Mouse (Mus musculus) MEL (cell line): Measurements from ENCODE around the gene Lingo1. TPM values are rescaled to one million over a fixed set of nuclear protein-coding genes. Genes with fewer than 3 reads are reported as not detected.
A peak's percentile ranks its signal among the peaks of the same experiment; 100 is the strongest.

Experiments used
- DNase-seq: peaks from one replicate; pipeline ENCODE4 v3.0.0; 2011; ENCODE audit warnings: low read depth, low spot score
- H3K27ac ChIP-seq: 2 replicates; pipeline ENCODE4 v1.5.1; 2012; ENCODE audit warnings: low read depth, mild to moderate bottlenecking, control low read depth, low read length, moderate library complexity; ENCODE audit not compliant: control insufficient read depth
- H3K27me3 ChIP-seq, 2 experiments: fragments of 150-350 bp in 1 of 2; sonication (generic) in 1 of 2; 2 replicates each; pipeline ENCODE4 v1.6.1; 2012; ENCODE audit warnings: low read length in 2 of 2, mild to moderate bottlenecking in 2 of 2, improper control_type of control experiment in 1 of 2, moderate library complexity in 1 of 2; ENCODE audit not compliant: insufficient read depth in 2 of 2, control insufficient read depth in 1 of 2
- H3K36me3 ChIP-seq, 2 experiments: 2 replicates each; pipeline ENCODE4 v1.6.1; 2012 to 2014; ENCODE audit warnings: low read length in 2 of 2, improper control_type of control experiment in 1 of 2, inconsistent platforms in 1 of 2, mild to moderate bottlenecking in 1 of 2; ENCODE audit not compliant: insufficient read depth in 2 of 2, control insufficient read depth in 1 of 2
- H3K4me1 ChIP-seq, 2 experiments: fragments of 150-350 bp in 1 of 2; sonication (generic) in 1 of 2; 2 replicates each; pipeline ENCODE4 v1.6.1; 2012; ENCODE audit warnings: low read length in 2 of 2, improper control_type of control experiment in 1 of 2, mild to moderate bottlenecking in 1 of 2; ENCODE audit not compliant: insufficient read depth in 2 of 2, control insufficient read depth in 1 of 2
- H3K4me3 ChIP-seq, 2 experiments: fragments of 150-350 bp in 1 of 2; sonication (generic) in 1 of 2; 2 replicates each; pipeline ENCODE4 v1.5.1; 2012; ENCODE audit warnings: low read depth in 2 of 2, low read length in 2 of 2, mild to moderate bottlenecking in 2 of 2, moderate library complexity in 2 of 2, control low read depth in 1 of 2, improper control_type of control experiment in 1 of 2; ENCODE audit not compliant: control insufficient read depth in 1 of 2, insufficient read depth in 1 of 2
- H3K79me2 ChIP-seq: 2 replicates; pipeline ENCODE4 v1.6.1; 2012; ENCODE audit warnings: mild to moderate bottlenecking, low read length, moderate library complexity; ENCODE audit not compliant: control insufficient read depth, poor library complexity, insufficient read depth
- H3K9ac ChIP-seq: 2 replicates; pipeline ENCODE4 v1.6.1; 2012; ENCODE audit warnings: low read depth, mild to moderate bottlenecking, control low read depth, low read length, moderate library complexity; ENCODE audit not compliant: control insufficient read depth, poor library complexity, severe bottlenecking
- H3K9me3 ChIP-seq: fragments of 150-350 bp; sonication (generic); replicated peaks from 2 replicates; pipeline ENCODE4 v1.6.1; 2012; ENCODE audit warnings: mild to moderate bottlenecking, low read length, improper control_type of control experiment, moderate library complexity; ENCODE audit not compliant: insufficient read depth
- BHLHE40 ChIP-seq: IDR thresholded peaks from 2 replicates; pipeline ENCODE4 v1.6.1; 2012; ENCODE audit warnings: low read depth, mild to moderate bottlenecking, inconsistent platforms, low read length, improper control_type of control experiment, borderline replicate concordance
- CHD1 ChIP-seq: IDR thresholded peaks from 2 replicates; pipeline ENCODE4 v1.6.1; 2012; ENCODE audit warnings: low read depth, mild to moderate bottlenecking, inconsistent platforms, low read length, improper control_type of control experiment
- CHD2 ChIP-seq: IDR thresholded peaks from 2 replicates; pipeline ENCODE4 v1.6.1; 2011; ENCODE audit warnings: low read length, improper control_type of control experiment
- CTCF ChIP-seq, 3 experiments: IDR thresholded peaks in 2 of 3; conservative IDR thresholded peaks in 1 of 3; 2 replicates each; pipeline ENCODE4 v1.5.1; 2011 to 2012; ENCODE audit warnings: low read length in 3 of 3, low read depth in 2 of 3, mild to moderate bottlenecking in 2 of 3, improper control_type of control experiment in 1 of 3, inconsistent platforms in 1 of 3, mixed read lengths in 1 of 3, moderate library complexity in 1 of 3; ENCODE audit not compliant: control insufficient read depth in 1 of 3, insufficient read depth in 1 of 3, poor library complexity in 1 of 3, severe bottlenecking in 1 of 3
- E2F4 ChIP-seq: IDR thresholded peaks from 2 replicates; pipeline ENCODE4 v1.6.1; 2011; ENCODE audit warnings: low read depth, low read length, improper control_type of control experiment, borderline replicate concordance
- EP300 ChIP-seq, 2 experiments: IDR thresholded peaks; 2 replicates each; pipeline ENCODE4 v1.6.1; 2011; ENCODE audit warnings: improper control_type of control experiment in 2 of 2, low read length in 2 of 2, low read depth in 1 of 2, mild to moderate bottlenecking in 1 of 2
- ETS1 ChIP-seq: IDR thresholded peaks from 2 replicates; pipeline ENCODE4 v1.6.1; 2012; ENCODE audit warnings: low read depth, mild to moderate bottlenecking, inconsistent platforms, low read length, improper control_type of control experiment, moderate library complexity
- HCFC1 ChIP-seq: IDR thresholded peaks from 2 replicates; pipeline ENCODE4 v1.6.1; 2012; ENCODE audit warnings: low read depth, mild to moderate bottlenecking, inconsistent platforms, low read length, improper control_type of control experiment, moderate library complexity
- KAT2A ChIP-seq: conservative IDR thresholded peaks from 2 replicates; pipeline ENCODE4 v1.6.1; 2012; ENCODE audit warnings: low read depth, low read length, improper control_type of control experiment, inconsistent platforms
- MEF2A ChIP-seq: IDR thresholded peaks from 2 replicates; pipeline ENCODE4 v1.6.1; 2014; ENCODE audit warnings: low read depth, mild to moderate bottlenecking, inconsistent platforms, low read length, improper control_type of control experiment; ENCODE audit not compliant: poor library complexity, insufficient replicate concordance, severe bottlenecking; ENCODE audit errors: extremely low read depth
- MXI1 ChIP-seq: IDR thresholded peaks from 2 replicates; pipeline ENCODE4 v1.6.1; 2011; ENCODE audit warnings: mild to moderate bottlenecking, low read depth, low read length, improper control_type of control experiment
- MYB ChIP-seq: IDR thresholded peaks from 2 replicates; pipeline ENCODE4 v1.6.1; 2011; ENCODE audit warnings: mild to moderate bottlenecking, low read depth, low read length, improper control_type of control experiment
- MYC ChIP-seq: IDR thresholded peaks from 2 replicates; pipeline ENCODE4 v1.6.1; 2011; ENCODE audit warnings: low read depth, mild to moderate bottlenecking, low read length, improper control_type of control experiment, moderate library complexity
- POLR2AphosphoS2 ChIP-seq: IDR thresholded peaks from 2 replicates; pipeline ENCODE4 v1.6.1; 2011; ENCODE audit warnings: low read length, improper control_type of control experiment
- RAD21 ChIP-seq: IDR thresholded peaks from 2 replicates; pipeline ENCODE4 v1.6.1; 2011; ENCODE audit warnings: mild to moderate bottlenecking, low read depth, low read length, improper control_type of control experiment
- TAL1 ChIP-seq: IDR thresholded peaks from 2 replicates; pipeline ENCODE4 v1.6.1; 2012; ENCODE audit warnings: mild to moderate bottlenecking, inconsistent platforms, low read length, moderate library complexity, mixed read lengths
- TCF12 ChIP-seq: IDR thresholded peaks from 2 replicates; pipeline ENCODE4 v1.6.1; 2014; ENCODE audit warnings: low read depth, mild to moderate bottlenecking, inconsistent platforms, low read length, improper control_type of control experiment, moderate library complexity
- UBTF ChIP-seq: IDR thresholded peaks from 2 replicates; pipeline ENCODE4 v1.6.1; 2012; ENCODE audit warnings: low read depth, mild to moderate bottlenecking, inconsistent platforms, low read length, improper control_type of control experiment, moderate library complexity, borderline replicate concordance; ENCODE audit not compliant: insufficient read depth
- ZC3H11A ChIP-seq: IDR thresholded peaks from 2 replicates; pipeline ENCODE4 v1.6.1; 2012; ENCODE audit warnings: low read depth, mild to moderate bottlenecking, inconsistent platforms, low read length, improper control_type of control experiment
- ZKSCAN1 ChIP-seq: IDR thresholded peaks from 2 replicates; pipeline ENCODE4 v1.6.1; 2012; ENCODE audit warnings: low read depth, mild to moderate bottlenecking, inconsistent platforms, low read length, improper control_type of control experiment, moderate library complexity
- ZMIZ1 ChIP-seq: IDR thresholded peaks from 2 replicates; pipeline ENCODE4 v1.6.1; 2012; ENCODE audit warnings: low read depth, mild to moderate bottlenecking, inconsistent platforms, low read length, improper control_type of control experiment, moderate library complexity
- ZNF384 ChIP-seq: IDR thresholded peaks from 2 replicates; pipeline ENCODE4 v1.6.1; 2012; ENCODE audit warnings: low read depth, mild to moderate bottlenecking, inconsistent platforms, low read length, improper control_type of control experiment
- polyA plus RNA-seq, 2 experiments: library from polyadenylated mRNA; stranded (reverse) in 1 of 2; unstranded in 1 of 2; fragments of >175 nt in 1 of 2; fragments of >200 nt in 1 of 2; gene quantifications; 2 replicates each; pipeline versions ENCODE4 v1.2.1 to v1.2.4; 2012; ENCODE audit warnings: low replicate concordance in 2 of 2, low read depth in 1 of 2; ENCODE audit not compliant: insufficient read length in 2 of 2, insufficient read depth in 1 of 2, missing spikeins in 1 of 2
- total RNA-seq: library from RNA; depleted of rRNA; stranded (reverse); fragments of 300-350 nt; gene quantifications from 2 replicates; pipeline ENCODE4 v1.2.3, GENCODE M21; 2012

The Lingo1 gene
- total and polyA plus RNA-seq, 3 experiments, result not detected

DNA sequence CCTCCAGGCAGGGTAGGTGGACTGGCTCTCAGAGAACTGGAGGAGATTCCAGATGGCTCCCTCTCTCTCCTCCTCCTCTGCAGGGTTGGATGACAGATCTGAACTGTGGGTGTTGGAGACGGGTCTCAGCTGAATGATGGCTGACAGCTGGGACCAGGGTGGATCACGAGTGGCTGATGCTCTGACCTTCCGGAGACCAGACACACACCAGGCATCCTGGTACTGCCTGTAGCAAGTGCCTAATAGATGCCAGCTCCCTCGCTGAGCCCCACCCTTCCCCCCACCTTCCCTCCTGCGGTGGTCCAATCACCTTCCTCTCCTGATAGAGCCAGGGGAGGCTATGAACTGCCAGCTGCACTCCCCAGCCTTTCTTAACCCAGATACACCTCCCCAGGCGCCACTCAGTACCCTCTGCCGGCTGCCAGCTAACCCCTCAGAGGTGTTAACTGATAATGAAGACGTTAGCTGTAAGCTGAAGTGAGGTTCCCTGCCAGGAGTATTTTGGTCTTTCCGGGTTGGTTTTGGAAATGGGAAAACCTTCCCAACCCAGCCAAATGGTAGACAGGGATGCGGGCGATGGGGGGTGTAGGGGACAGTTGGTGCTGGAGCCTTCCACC, 126.6 kb downstream of the Lingo1 start:
- no peak overlapping the region for H3K9ac ChIP-seq
- H3K27ac ChIP-seq, result no peak overlapping the region
- H3K4me3 ChIP-seq, result no peak overlapping the region
- no peaks in the 10 kb centered on the region for H3K9me3 ChIP-seq
- no peaks in the 10 kb centered on the region for H3K79me2 ChIP-seq
- TF ChIP-seq CHD1 (no peak), TCF12 (no peak), ZNF384 (no peak), POLR2AphosphoS2 (no peak), ETS1 (no peak), MYC (no peak), EP300 (IDR thresholded peaks at IDR 0.05; ENCODE audit: low read depth in 1 of 2, low read length in 2 of 2) (no peak), MYB (no peak), ZMIZ1 (no peak), KAT2A (no peak), MEF2A (no peak), ZKSCAN1 (no peak), BHLHE40 (no peak), TAL1 (no peak), E2F4 (no peak)
- DNase-seq, result no peak
- no peaks in the 10 kb centered on the region for H3K36me3 ChIP-seq
- peaks cover 0 to 4% of the 10 kb centered on the region in 2 experiments; a peak in 2 of 4 replicates for H3K27me3 ChIP-seq
- H3K4me1 ChIP-seq, result no peaks in the 10 kb centered on the region

DNA sequence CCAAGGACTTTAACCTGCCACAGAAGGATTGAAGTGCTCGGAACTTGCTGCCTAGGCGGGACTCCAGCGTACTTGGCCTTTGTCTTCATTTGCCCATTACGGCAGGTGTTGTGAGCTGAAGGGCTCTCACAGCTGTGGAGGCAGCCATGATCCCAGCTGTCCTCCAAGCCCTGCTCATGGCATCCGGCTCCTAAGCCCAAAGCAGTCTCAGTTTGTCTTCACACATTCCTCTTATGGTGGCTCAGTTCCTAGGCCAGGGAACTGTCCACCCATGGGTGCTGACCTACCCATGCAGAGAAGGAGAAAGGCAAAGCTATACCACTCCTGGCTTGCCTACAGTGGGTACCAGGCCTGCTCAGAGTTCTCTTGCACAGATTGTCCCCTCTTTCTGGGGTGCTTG, 132.1 kb downstream of the Lingo1 start:
- no peaks in the 10 kb centered on the region for H3K36me3 ChIP-seq
- H3K4me1 ChIP-seq, result no peaks in the 10 kb centered on the region
- no peak for TF ChIP-seq KAT2A
- TF ChIP-seq MEF2A, result no peak
- no peak for TF ChIP-seq RAD21
- no peak for TF ChIP-seq CHD2
- TF ChIP-seq ZC3H11A, result no peak
- no peak for TF ChIP-seq HCFC1
- TF ChIP-seq CTCF (IDR thresholded peaks at IDR 0.05 in 2 of 3, conservative IDR thresholded peaks at IDR 0.05 in 1 of 3; ENCODE audit: control insufficient read depth in 1 of 3, insufficient read depth in 1 of 3, low read depth in 2 of 3, low read length in 3 of 3, poor library complexity in 1 of 3, severe bottlenecking in 1 of 3), result no peak
- TF ChIP-seq UBTF, result no peak
- TF ChIP-seq MXI1, result no peak
- TF ChIP-seq E2F4, result no peak
- TF ChIP-seq TAL1, result no peak
- no peak overlapping the region for H3K27ac ChIP-seq
- H3K9me3 ChIP-seq, result no peaks in the 10 kb centered on the region
- H3K9ac ChIP-seq, result no peak overlapping the region
- H3K79me2 ChIP-seq, result no peaks in the 10 kb centered on the region
- DNase-seq, result peak; percentile 8
- H3K4me3 ChIP-seq, result no peak overlapping the region
- no peaks in the 10 kb centered on the region for H3K27me3 ChIP-seq
